Mouse (Mus musculus) urinary bladder, postnatal 25 days (tissue): ENCODE data around the gene Spats2l.

Experiments used
- DNase-seq: peaks from one replicate; pipeline ENCODE4 v3.0.0; 2022; ENCODE audit warnings: low spot score

Spats2l gene

DNA sequence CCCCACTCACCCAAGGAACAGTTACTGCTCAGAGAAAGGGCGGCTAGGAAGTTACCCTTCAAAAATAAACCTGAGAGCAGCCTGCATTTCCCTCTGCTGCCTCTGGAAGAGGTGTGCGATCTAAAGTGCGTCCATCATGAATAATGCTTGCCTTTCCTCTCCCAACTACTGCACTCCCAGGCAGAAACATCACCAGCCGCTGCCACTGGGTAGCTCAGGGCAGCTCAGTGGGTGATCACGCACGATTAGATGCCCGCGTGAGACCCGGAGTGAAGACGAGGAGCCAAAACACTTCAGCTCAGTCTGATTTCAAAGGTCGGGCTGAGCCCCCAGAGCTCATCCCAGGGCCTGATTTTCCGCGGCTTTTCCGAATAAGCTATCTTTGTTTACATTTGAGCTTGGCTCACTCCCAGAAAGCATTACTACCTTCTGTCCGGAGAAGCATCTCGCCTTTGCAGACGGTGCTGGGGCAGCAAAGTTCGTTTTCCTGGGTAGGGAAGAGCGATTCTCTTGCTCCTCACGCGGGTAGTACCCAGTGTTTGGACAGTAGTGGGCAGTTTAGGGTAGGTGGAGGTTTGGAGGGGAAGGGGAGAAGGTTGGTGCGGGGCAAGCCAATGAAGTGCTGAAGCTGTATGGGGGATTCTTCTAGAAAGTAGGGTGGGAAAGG lies at the start of gene Spats2l:
TSS of gene Spats2l (plus strand) at position 162 of the 667 bp plus-strand sequence.
- DNase-seq = peak; percentile 33

- no peak for DNase-seq
Observed at GRCm38 (mm10) chr1:57725268-57725667, 48.7 kb upstream of the Spats2l start.

- DNase-seq = no peak
Observed at GRCm38 (mm10) chr1:57735877-57736276, 38.1 kb upstream of the Spats2l start.

DNA sequence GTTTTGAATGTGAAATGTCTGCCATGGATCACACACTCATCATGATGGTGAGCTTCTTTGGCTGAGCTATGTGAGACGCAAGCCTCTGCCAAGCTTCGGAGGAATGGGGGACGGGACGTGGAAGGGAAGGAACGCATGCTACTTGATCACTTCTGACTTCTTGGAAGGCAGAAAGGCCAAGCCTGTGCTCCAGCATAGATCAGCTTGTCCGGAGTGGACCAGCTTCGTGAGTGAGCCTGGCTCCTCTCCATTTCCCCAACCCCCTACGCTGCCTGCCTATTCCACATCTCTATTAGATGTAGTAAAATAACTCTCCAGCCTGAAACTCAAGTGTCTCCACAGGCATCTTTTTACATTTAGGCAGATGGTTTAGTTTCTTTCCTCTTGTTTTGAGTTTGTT lies 32.2 kb upstream of the Spats2l start:
- no peak for DNase-seq

DNA sequence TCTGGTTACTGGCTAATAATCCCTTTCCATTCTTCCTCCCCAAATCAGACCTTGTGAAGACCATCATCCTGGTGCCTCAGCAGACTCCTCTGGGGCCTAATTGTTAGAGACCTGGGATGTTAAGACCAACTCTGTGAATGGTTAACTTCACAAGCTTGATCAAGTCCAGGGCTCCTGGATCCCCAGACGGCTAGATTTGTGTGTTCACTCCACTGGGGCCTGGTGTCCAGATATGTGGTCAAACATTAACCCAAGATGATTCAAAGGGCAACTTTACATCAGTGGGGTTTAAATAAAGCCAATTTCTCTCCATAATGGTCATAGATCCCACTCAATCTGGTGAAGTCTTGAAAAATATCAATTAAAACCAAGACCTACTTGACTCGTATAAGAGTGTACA lies 31.7 kb upstream of the Spats2l start:
- no peak for DNase-seq

DNA sequence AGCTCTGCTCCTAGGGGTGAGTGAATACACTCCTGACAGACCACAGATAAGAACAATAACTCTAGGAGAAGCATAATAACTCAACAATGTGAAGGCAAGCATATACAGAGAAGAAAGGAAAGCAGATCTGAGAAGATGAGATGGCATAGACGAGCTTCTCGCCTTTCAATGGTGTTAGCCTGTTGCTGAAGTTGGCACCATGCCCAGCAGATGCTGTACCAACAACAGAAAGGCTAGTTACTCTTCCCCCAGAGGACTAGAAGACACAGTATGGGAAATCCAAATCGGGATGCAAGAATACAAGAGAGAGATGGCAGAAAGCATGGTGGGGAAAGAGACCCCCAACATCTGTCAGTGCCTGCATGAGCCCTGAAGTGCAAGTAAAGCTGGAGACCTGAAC lies 22.2 kb upstream of the Spats2l start:
- no peak for DNase-seq

DNA sequence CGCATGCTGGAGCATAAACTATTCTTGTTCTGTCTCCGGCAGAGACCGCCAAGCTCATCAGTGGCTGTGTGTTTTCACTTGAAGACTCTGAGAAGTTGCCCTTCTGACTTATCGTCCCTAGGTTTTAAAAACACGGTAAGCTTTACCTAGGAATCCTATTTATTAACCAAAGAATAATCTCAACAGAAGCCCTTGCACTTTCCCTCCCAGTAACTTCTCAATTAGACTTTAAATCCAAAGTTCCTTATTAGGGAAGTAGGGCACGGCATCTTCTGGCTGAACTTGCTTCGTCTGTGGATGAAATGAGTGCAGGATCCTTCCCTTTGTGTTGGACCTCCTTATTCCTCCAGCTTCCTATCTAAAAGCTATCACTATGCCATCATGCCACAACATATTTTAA lies 7.6 kb upstream of the Spats2l start:
- no peak for DNase-seq

DNA sequence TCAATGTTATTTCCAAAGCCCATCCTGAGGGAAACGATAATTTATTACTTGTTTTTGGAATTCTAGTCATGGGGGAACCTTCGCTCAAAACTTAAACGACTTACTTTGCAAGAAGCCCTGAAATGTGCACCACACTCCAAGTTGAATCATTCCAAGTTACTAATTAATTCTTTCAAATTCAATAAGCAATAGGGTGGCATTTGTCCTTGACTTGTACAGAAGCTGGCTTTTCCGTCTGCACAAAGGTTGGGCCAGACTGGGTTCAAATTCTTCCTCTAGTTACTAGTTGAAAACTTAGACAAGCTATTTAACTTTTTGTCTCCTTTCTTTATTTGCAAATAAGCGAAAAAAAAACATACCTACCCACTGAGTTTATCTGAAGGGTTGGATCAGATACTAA lies 636 bp upstream of the Spats2l start:
- DNase-seq = no peak

DNA sequence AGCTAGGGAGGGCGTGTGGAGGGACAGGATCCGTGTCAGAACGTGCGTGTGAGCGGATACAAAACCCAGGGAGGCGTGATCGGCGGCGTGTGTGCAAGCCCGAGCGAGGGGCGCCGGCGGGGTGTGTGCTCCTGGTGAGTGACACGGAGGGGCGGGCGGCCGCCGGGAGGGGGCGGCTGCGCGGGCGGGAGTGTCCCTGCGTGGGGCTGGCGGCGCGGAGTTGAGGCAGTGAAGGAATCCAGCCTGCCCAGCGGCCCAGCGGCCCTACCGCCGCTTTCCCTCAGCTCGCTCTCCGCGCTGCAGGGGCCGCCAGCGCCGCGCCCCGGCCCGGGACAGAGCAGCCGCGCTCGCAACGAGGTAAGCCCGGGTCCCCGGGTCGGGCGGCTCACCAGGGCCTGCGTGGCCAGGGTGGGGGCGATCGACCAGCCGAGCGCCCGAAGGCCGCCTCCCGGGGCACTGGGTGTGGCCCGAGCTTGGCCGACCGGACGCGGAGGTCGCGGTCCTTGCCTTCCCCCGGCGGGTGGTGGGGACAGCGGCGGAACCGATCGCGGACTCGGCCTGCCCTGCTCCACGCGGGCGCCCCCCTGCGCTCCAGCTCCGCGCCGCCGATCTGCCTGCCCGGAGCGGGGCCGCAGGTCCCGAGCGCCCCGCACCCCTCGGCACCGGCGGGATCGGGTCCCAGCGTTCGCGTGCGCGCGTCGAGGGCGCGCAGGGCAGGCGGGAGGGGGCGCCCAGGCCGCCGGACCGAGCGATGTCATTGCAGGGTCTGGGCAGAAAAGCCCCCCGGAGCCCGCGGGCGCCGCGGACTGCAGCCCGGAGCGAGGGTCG lies 920 bp downstream of the Spats2l start:
- DNase-seq = peak; percentile 56

DNA sequence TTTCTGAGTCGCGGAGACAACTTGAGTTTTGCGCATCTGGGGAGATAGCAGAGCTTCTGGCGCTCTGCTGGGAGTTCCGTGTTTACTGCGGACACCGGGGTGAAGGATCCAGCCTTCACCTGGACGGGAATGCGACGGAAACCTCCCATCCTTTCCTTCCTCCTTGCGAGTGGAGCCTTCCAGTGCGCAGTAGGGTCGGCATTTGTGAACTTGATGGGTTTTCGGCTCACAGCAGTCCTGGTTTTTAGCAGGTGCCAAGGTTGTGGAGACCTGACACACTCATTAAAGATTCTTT lies 1.5 kb downstream of the Spats2l start:
- peak; percentile 19 for DNase-seq

GRCm38 (mm10) chr1:57776671-57777281 lies 2.8 kb downstream of the Spats2l start:
- DNase-seq = no peak

DNA sequence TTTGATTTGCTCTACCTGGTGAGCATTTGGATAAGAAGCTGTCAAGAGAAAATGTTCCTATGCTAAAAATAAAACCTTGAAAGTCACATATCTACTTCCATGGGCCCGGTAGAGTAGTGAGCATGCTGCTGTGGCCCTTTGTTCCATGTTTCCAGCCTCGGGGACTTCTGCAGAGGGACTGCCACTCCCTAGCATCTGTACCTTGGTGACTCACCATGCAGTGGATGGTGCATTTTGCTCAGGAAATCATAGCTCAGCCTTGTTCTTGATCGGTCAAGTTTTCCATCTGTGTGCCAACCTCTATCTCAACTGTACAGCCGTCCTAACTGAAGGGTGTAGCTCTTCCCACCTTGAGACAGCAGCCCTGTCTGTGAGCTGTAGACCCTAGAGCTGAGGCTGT lies 10.3 kb downstream of the Spats2l start:
- no peak for DNase-seq

- no peak for DNase-seq
Observed at GRCm38 (mm10) chr1:57789831-57790230, 15.9 kb downstream of the Spats2l start.

DNA sequence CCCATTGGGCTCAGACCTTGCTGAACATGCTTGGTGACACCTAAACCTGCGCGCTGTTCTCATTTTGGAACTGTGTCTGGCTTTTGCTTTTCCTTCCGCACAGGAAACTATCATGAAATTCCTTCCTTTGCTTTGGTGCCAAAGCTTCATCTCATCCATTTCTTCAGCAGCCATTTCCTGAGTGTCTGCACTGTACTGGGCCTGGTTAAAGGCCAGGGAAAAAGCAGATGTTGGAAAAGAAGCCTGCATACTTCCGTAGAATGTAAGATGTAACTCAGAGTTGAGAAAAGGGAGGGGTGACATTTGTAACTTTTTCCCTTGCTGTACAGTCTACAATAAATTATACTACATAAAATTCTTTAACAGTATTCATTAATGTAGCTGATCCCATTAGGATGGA lies 18.2 kb downstream of the Spats2l start:
- DNase-seq = no peak

GRCm38 (mm10) chr1:57795838-57796237 lies 21.9 kb downstream of the Spats2l start:
- no peak for DNase-seq

DNA sequence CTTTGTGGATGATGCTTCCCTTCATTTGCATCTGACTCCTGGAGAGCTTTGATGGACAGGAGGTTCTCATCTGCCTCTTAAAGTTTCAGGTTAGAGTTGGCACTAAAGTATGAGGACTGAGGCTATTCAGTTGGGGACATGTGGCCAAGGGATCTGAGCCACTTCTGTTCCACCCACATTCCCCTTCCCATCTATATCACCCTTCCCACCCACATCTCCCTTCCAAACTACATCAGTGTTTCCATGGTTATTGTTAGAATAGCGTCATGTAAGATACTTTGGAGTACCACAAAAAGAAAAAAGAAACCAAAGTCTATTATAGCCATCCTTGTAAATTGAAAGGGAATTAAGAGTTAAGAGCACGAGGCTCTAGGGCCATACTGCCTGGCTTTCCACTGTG lies 25.4 kb downstream of the Spats2l start:
- DNase-seq = no peak

DNA sequence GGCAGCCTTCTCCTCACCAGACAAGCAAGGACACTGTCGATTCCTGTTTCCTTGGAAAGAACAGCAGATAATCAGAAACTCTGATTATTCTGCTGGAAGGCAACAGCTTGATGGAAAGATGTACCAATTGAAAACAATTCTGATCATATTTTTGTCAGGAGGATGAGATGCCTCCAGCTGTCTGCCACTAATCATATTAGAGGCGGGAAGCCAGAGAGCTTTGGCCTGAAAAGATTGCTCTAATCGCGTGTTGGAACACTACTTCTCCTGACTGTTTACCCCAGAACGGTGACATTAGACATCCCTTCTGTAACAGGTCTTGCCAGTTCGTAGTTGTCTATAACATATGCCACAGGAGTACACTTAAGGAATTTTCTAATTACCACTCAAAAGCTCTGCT lies 26.9 kb downstream of the Spats2l start:
- DNase-seq = no peak

GRCm38 (mm10) chr1:57806126-57806525 lies 32.2 kb downstream of the Spats2l start:
- no peak for DNase-seq

- DNase-seq = no peak
Observed at GRCm38 (mm10) chr1:57807882-57808281, 33.9 kb downstream of the Spats2l start.

DNA sequence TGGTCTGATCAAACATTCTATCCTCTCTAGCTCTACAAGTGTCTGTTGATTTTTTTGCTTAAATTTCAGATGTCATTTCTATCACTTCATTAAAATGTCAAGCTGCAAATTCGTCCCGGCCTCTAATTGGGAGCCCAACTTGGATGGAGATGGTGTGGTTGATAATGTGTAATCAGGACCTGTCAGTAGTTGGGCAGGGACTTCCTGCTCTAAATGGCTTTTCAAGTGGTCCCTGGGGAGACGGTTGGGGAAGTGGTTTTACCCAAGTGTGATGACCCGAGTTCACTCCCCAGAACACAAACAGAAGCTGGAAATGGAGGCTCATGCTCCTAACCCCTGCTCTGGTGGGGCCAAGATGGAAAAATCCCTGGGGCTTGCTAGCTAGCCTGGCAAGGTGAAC lies 36.3 kb downstream of the Spats2l start:
- no peak for DNase-seq

GRCm38 (mm10) chr1:57817103-57817502 lies 43.1 kb downstream of the Spats2l start:
- no peak for DNase-seq

- no peak for DNase-seq
Observed at GRCm38 (mm10) chr1:57820428-57820997, 46.6 kb downstream of the Spats2l start.
